In genomic region chr17:15108473-15109441, GRCm38 (mm10) we compare ENCODE assay signal across 8 mouse cellular contexts.
DNase-seq lines count a peak whose midpoint lies in the region; ATAC-seq and TF ChIP-seq lines count a peak whose summit lies in the region.

No protein-coding gene starts in this region.

- DNase-seq in kidney, postnatal 4 days = peak; percentile 65 to 76
- DNase-seq in kidney, adult 9 months = no peak
- DNase-seq in layer of hippocampus, adult 2 months (ENCODE audit: low spot score in 2 of 2) = peak; percentile 48 to 50
- no peak for DNase-seq in thymus, postnatal 10 days (ENCODE audit: low spot score in 2 of 2)
- DNase-seq in spleen, postnatal 14 days (ENCODE audit: low spot score in 2 of 2) = no peak
- no peak for DNase-seq in gastrocnemius, adult 2 months

- H3K4me3 ChIP-seq in embryonic facial prominence, embryonic 12.5 days = no peak overlapping the region
- no peak overlapping the region; the same call in 1 of the 2 replicates for H3K4me3 ChIP-seq in layer of hippocampus, adult 2 months
- no peak overlapping the region for H3K4me3 ChIP-seq in neural tube, embryonic 12.5 days
- H3K4me3 ChIP-seq in gastrocnemius, adult 2 months = no peak overlapping the region; the same call in 1 of the 2 replicates

- intact Hi-C loops in gastrocnemius, adult 2 months (cut with DNase I) = no loop called here

- H3K4me1 ChIP-seq in embryonic facial prominence, embryonic 12.5 days = peaks cover 16% of the 10 kb centered on the region
- H3K4me1 ChIP-seq in neural tube, embryonic 12.5 days = peaks cover 21% of the 10 kb centered on the region

- H3K27ac ChIP-seq in embryonic facial prominence, embryonic 12.5 days = no peak overlapping the region
- H3K27ac ChIP-seq in layer of hippocampus, adult 2 months = peak overlapping the region; percentile 82
- H3K27ac ChIP-seq in neural tube, embryonic 12.5 days = no peak overlapping the region
- no peak overlapping the region for H3K27ac ChIP-seq in gastrocnemius, adult 2 months

- no peaks in the 10 kb centered on the region for H3K36me3 ChIP-seq in embryonic facial prominence, embryonic 12.5 days
- H3K36me3 ChIP-seq in neural tube, embryonic 12.5 days = no peaks in the 10 kb centered on the region

- H3K27me3 ChIP-seq in embryonic facial prominence, embryonic 12.5 days = no peaks in the 10 kb centered on the region
- peaks cover 5% of the 10 kb centered on the region; the same call in 1 of the 2 replicates for H3K27me3 ChIP-seq in neural tube, embryonic 12.5 days (replicated peaks)

- TF ChIP-seq CTCF in layer of hippocampus, adult 2 months (conservative IDR thresholded peaks at IDR 0.05) = no peak
- TF ChIP-seq CTCF in gastrocnemius, adult 2 months (IDR thresholded peaks at IDR 0.05) = no peak

- 0 out of 2 replicates have a peak overlapping the region, but pooled peaks have one; percentile 19 for H3K9ac ChIP-seq in embryonic facial prominence, embryonic 12.5 days
- H3K9ac ChIP-seq in neural tube, embryonic 12.5 days = peak overlapping the region; percentile 18; the same call in 1 of the 2 replicates

- no peaks in the 10 kb centered on the region for H3K9me3 ChIP-seq in embryonic facial prominence, embryonic 12.5 days
- H3K9me3 ChIP-seq in neural tube, embryonic 12.5 days = no peaks in the 10 kb centered on the region

- WGBS in embryonic facial prominence, embryonic 12.5 days = 21% methylated on average over 20 of the region's 20 CpGs
- WGBS in neural tube, embryonic 12.5 days = 18% methylated on average over 20 of the region's 20 CpGs

- peak; percentile 67 for ATAC-seq in embryonic facial prominence, embryonic 12.5 days (ENCODE audit: insufficient number of reproducible peaks, insufficient read depth, low FRiP score, low TSS enrichment)
- ATAC-seq in neural tube, embryonic 12.5 days (ENCODE audit: low FRiP score, low read depth) = peak; percentile 88

- H3K4me2 ChIP-seq in embryonic facial prominence, embryonic 12.5 days (replicated peaks) = peak overlapping the region; percentile 47
- peak overlapping the region; percentile 54 for H3K4me2 ChIP-seq in neural tube, embryonic 12.5 days (replicated peaks)

Comparison
In these comparisons a context has a peak if more than half of its experiments do, and no peak if none do; other contexts are left out.
1. DNase-seq: peak in kidney, postnatal 4 days (2 of 2) and layer of hippocampus, adult 2 months (2 of 2); none in kidney, adult 9 months (single experiment), thymus, postnatal 10 days (0 of 2), spleen, postnatal 14 days (0 of 2) and gastrocnemius, adult 2 months (single experiment).